Mouse (Mus musculus) mesoderm, embryonic 11.5 days (tissue): ENCODE results near the gene Iah1.
A peak's percentile ranks its signal among the peaks of the same experiment; 100 is the strongest.

Source experiments
- DNase-seq: peaks from one replicate; pipeline ENCODE4 v3.0.0-alpha.2; 2012; ENCODE audit warnings: low read depth, low spot score

The Iah1 gene

GRCm38 (mm10) chr12:21364624-21365435 is 48.6 kb downstream of the Iah1 start:
- DNase-seq: no peak

- DNase-seq: no peak
Measured at GRCm38 (mm10) chr12:21368376-21369086, 52.3 kb downstream of the Iah1 start.

- DNase-seq: no peak
Measured at GRCm38 (mm10) chr12:21369087-21369410, 52.9 kb downstream of the Iah1 start.

GRCm38 (mm10) chr12:21370035-21370611 is 53.9 kb downstream of the Iah1 start:
- no peak for DNase-seq

GRCm38 (mm10) chr12:21373100-21373819 is 57.1 kb downstream of the Iah1 start, which contains the start of gene Adam17:
Gene Adam17, minus strand, starts transcription at chr12:21373632.
- peak; percentile 97 for DNase-seq
